Mouse (Mus musculus) G1E (cell line): Measurements from ENCODE around the gene Sipa1l3. TPM values are rescaled to one million over a fixed set of nuclear protein-coding genes. Genes with fewer than 3 reads are reported as not detected.

ENCODE experiments used
- ATAC-seq: 2 replicates; pipeline ENCODE4 v1.8.0; 2016; ENCODE audit warnings: mild to moderate bottlenecking; ENCODE audit not compliant: insufficient number of reproducible peaks, poor library complexity, low FRiP score, severe bottlenecking; ENCODE audit errors: extremely low read depth
- DNase-seq: peaks from one replicate; pipeline ENCODE4 v3.0.0; 2012; ENCODE audit warnings: low spot score
- H3K27me3 ChIP-seq: 2 replicates; pipeline ENCODE4 v1.6.1; 2012; ENCODE audit warnings: mild to moderate bottlenecking, low read length, inconsistent platforms; ENCODE audit not compliant: insufficient read depth
- H3K36me3 ChIP-seq: replicated peaks from 2 replicates; pipeline ENCODE3; 2012; ENCODE audit warnings: mild to moderate bottlenecking, inconsistent platforms
- H3K4me1 ChIP-seq: 2 replicates; pipeline ENCODE4 v1.6.1; 2012; ENCODE audit warnings: low read depth, low read length, inconsistent platforms, mixed read lengths; ENCODE audit not compliant: insufficient read depth
- H3K4me3 ChIP-seq: 2 replicates; pipeline ENCODE4 v1.5.1; 2012; ENCODE audit warnings: low read depth, mild to moderate bottlenecking, inconsistent platforms, low read length, moderate library complexity, mixed read lengths
- H3K9me3 ChIP-seq: replicated peaks from 2 replicates; pipeline ENCODE4 v1.6.1; 2012; ENCODE audit warnings: inconsistent platforms
- CTCF ChIP-seq: IDR thresholded peaks from 2 replicates; pipeline ENCODE4 v1.5.1; 2012; ENCODE audit warnings: low read depth, low read length, inconsistent platforms, mixed read lengths
- GATA1 ChIP-seq: IDR thresholded peaks from 2 replicates; pipeline ENCODE4 v1.6.1; 2012; ENCODE audit warnings: borderline replicate concordance, low read length, inconsistent platforms, mixed read lengths
- GATA2 ChIP-seq: IDR thresholded peaks from 2 replicates; pipeline ENCODE4 v1.6.1; 2012; ENCODE audit warnings: low read depth, low read length, inconsistent platforms, borderline replicate concordance
- POLR2AphosphoS5 ChIP-seq: IDR thresholded peaks from 2 replicates; pipeline ENCODE4 v1.6.1; 2012; ENCODE audit warnings: low read depth, low read length, inconsistent platforms; ENCODE audit not compliant: insufficient replicate concordance
- TAL1 ChIP-seq: conservative IDR thresholded peaks from 2 replicates; pipeline ENCODE4 v1.6.1; 2012; ENCODE audit warnings: low read depth, low read length, inconsistent platforms, mixed read lengths
- polyA plus RNA-seq: library from polyadenylated mRNA; stranded (reverse); fragments of >175 nt; gene quantifications from 2 replicates; pipeline ENCODE4 v1.2.3, GENCODE M21; 2012
- total RNA-seq, 2 experiments: library from RNA; stranded (forward) in 1 of 2; stranded (reverse) in 1 of 2; fragments of 200-1000 nt in 1 of 2; fragments of >200 nt in 1 of 2; fragmentation: Nextera tagmentation in 1 of 2; gene quantifications; 2 replicates each; pipeline ENCODE4 v1.2.3; 2014 to 2017

The Sipa1l3 gene
- total and polyA plus RNA-seq, 3 experiments: 5.8 to 107 (median 49.6) TPM

- ATAC-seq (no peak), DNase-seq (no peak)
- Histone ChIP-seq H3K4me1 (peaks cover 36% of the 10 kb centered on the region), H3K9me3 (no peaks in the 10 kb centered on the region), H3K27me3 (no peaks in the 10 kb centered on the region), H3K36me3 (peaks cover 53% of the 10 kb centered on the region), H3K4me3 (no peak overlapping the region)
- TF ChIP-seq GATA2 (no peak), GATA1 (no peak), TAL1 (no peak), CTCF (no peak), POLR2AphosphoS5 (no peak)
These were observed 17.2 kb downstream of the Sipa1l3 start for GRCm38 (mm10) chr7:29501214-29501613.

DNA sequence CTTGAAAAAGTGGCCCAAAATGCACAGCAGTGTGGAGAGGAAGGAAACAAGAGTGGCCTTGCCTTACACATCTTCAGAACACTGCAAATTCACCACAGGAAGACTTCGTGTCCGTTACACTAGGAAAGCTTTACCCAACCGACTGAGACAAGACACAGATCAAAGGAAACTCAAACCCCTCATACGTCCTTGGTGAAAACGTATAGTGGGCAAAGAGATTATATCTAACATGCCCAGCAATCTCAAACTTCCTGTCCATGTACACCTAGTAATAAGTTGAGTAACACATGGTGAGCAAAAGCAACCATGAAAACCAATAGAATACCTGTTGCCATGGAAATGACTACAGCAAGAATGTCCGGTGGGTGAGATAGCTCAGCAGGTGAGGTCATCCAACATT is 19.4 kb downstream of the Sipa1l3 start:
- no peak for ATAC-seq
- Histone ChIP-seq H3K9me3 (no peaks in the 10 kb centered on the region), H3K36me3 (peaks cover 55% of the 10 kb centered on the region), H3K4me1 (peaks cover 20% of the 10 kb centered on the region), H3K4me3 (no peak overlapping the region), H3K27me3 (no peaks in the 10 kb centered on the region)
- TF ChIP-seq GATA2 (no peak), POLR2AphosphoS5 (no peak), GATA1 (no peak)
- DNase-seq: no peak

GRCm38 (mm10) chr7:29496953-29497590 is 21.4 kb downstream of the Sipa1l3 start:
- Histone ChIP-seq H3K9me3 (no peaks in the 10 kb centered on the region), H3K36me3 (peaks cover 54% of the 10 kb centered on the region), H3K4me1 (peaks cover 15% of the 10 kb centered on the region), H3K4me3 (no peak overlapping the region), H3K27me3 (no peaks in the 10 kb centered on the region)
- no peak for TF ChIP-seq TAL1
- TF ChIP-seq GATA1: no peak
- no peak for TF ChIP-seq GATA2
- no peak for TF ChIP-seq CTCF
- TF ChIP-seq POLR2AphosphoS5: no peak
- ATAC-seq: no peak
- DNase-seq: no peak

DNA sequence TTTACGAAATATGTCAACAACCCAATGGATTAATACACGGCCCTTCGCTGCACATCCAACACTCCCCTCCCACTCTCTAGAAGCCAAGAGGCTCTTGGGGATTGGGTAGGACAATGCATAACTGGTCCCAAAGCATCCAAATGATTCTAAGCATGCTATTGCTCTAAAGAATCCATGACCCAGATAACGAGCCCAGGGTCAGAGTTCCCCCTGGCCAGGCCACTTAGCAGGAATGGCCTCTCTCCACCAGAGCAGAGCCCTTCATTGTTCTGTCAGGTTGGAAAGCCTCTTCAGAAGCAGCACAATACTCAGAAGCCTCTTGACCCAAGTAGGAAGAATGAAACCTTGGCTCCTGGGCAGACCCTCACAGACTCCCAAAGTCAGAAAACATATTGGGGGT is 22.1 kb downstream of the Sipa1l3 start:
- H3K4me1 ChIP-seq: peaks cover 21% of the 10 kb centered on the region
- no peak overlapping the region for H3K4me3 ChIP-seq
- ATAC-seq: no peak
- DNase-seq: no peak
- TF ChIP-seq GATA1 (no peak), TAL1 (no peak), GATA2 (no peak), CTCF (no peak), POLR2AphosphoS5 (no peak)
- no peaks in the 10 kb centered on the region for H3K9me3 ChIP-seq
- peaks cover 52% of the 10 kb centered on the region for H3K36me3 ChIP-seq
- no peaks in the 10 kb centered on the region for H3K27me3 ChIP-seq

DNA sequence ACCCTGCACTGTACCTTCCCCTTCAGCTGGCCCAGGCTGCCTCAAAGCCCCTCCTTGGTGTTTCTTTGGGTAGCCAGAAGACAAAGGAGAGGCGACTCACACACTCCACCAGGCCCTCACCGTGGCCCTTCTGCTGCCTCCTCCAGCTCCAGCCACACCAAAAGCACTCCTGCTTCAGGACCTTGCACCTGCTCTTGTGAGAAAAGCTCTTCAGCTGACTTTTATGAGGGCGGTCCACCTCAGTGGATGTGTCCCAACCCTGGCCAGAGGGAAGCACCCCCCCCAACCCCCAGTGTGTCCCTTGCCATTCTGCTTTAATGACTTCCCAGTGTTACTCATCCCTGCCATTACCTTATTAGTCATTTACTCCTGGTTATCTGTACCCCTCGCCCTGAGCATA is 22.6 kb downstream of the Sipa1l3 start:
- Histone ChIP-seq H3K36me3 (peaks cover 47% of the 10 kb centered on the region), H3K4me3 (no peak overlapping the region), H3K9me3 (no peaks in the 10 kb centered on the region), H3K4me1 (peaks cover 25% of the 10 kb centered on the region), H3K27me3 (no peaks in the 10 kb centered on the region)
- ATAC-seq (no peak), DNase-seq (no peak)
- TF ChIP-seq POLR2AphosphoS5: no peak
- TF ChIP-seq GATA1: no peak
- TF ChIP-seq GATA2: no peak
- no peak for TF ChIP-seq CTCF
- TF ChIP-seq TAL1: no peak

GRCm38 (mm10) chr7:29494854-29495253 is 23.6 kb downstream of the Sipa1l3 start:
- H3K4me3 ChIP-seq: no peak overlapping the region
- TF ChIP-seq GATA1 (no peak), TAL1 (no peak), GATA2 (no peak), POLR2AphosphoS5 (no peak)
- ATAC-seq (no peak), DNase-seq (no peak)
- H3K9me3 ChIP-seq: no peaks in the 10 kb centered on the region
- H3K36me3 ChIP-seq: peaks cover 43% of the 10 kb centered on the region
- no peaks in the 10 kb centered on the region for H3K27me3 ChIP-seq
- peaks cover 29% of the 10 kb centered on the region for H3K4me1 ChIP-seq
